Mouse (Mus musculus) 3T3-L1 (cell line): Measurements from ENCODE around the gene Nid2.
A peak's percentile ranks its signal among the peaks of the same experiment; 100 is the strongest.

Experiments
- DNase-seq: peaks from one replicate; pipeline ENCODE4 v3.0.0-alpha.2; 2015; ENCODE audit warnings: low read depth, low spot score

The Nid2 gene

DNA sequence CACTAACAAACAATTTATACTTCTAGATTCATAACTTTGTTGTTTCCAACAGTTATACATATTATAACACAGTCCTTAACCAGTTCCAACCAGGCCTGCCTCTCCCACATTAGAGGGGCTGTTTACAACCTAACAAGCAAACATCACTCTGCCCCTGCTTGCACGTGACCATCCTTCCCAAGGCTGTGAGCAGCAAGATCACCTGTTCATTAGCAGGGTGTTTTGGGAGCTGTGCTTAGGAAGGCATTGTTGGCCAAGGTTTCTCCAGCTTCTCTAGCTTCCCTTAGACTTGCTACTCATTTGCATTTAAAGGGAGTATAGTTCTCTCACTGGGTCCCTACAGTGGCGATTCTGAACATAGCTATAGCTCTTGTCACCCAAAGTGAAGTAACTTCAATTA lies 107.2 kb downstream of the Nid2 start:
- no peak for DNase-seq

DNA sequence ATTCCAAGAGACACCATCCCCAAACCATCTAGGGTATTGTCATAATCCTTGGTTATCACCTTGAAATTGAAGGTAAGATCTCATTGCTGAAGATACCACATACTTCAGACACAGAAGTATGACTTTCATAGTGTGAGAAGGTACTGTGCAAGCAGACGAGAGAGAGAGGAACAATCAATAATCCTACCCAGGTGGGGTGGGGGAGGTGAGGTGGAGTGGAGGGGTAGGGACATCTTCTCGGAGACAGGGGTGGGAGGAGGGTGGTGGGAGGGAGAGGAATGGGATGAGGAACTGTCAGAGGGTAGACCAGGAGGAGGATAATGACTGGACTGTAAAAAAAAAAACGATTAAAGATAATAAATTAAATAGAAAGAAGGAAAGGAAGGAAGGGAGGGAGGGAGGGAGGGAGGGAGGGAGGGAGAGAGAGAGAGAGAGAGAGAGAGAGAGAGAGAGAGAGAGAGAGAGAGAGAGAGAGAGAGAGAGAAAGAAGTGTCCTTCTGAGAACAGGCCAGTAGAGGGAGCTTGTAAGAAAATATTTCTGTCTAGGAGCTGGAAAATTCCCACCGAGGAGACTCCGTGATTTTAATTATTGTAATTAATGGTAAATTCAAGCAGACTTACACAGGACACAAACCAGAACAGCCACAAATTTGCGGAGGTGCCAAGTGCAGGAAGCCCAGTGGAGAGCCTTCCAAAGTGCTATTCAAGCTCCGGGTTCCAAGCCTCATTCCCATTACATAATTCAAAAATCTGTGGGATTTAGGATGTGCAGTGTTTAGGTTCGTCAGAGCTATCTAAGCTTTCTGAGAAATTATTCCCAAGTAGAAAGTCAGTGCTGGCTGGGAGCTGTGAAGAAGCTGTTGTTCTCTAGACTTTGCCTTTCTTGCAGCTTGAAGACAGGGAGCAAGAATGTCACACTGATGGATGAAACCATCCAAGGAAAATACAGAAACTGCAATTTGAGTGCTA lies 108.0 kb downstream of the Nid2 start:
- DNase-seq, result peak; percentile 24

DNA sequence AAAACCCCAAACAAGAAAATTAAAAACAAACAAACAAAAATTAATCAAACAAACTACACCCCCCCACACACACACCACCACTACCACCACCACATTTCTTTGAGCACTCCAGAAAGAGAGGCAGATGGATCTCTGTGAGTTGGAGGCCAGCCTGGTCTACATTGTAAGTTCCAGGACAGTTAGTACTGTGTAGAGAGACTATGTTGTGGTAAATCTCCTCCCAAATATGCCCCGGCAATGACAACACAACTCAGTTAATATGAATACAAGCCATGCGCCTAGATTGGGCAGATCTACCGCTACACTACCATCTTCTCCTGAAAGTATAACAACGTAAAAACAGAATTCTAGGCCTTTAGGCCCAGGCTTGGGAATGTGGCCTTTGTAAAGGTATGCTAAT lies 109.2 kb downstream of the Nid2 start:
- no peak for DNase-seq
